Mouse (Mus musculus) myocyte (in vitro differentiated cells): Measurements from ENCODE around the gene Pfn2. TPM values are rescaled to one million over a fixed set of nuclear protein-coding genes. Genes with fewer than 3 reads are reported as not detected.

Experiments used
- polyA plus RNA-seq: library from polyadenylated mRNA; unstranded; fragments of >200 nt; fragmentation: generic; extraction: Trizol; gene quantifications from one replicate; pipeline ENCODE4 v1.2.1, GENCODE M21; 2012; ENCODE audit warnings: missing spikeins

Gene Pfn2
- polyA plus RNA-seq, 1 experiment, result 13.0 TPM

Other genes starting within 250 kb of the Pfn2 start
- 38.7 TPM for gene Commd2, start 196.4 kb downstream of the Pfn2 start, polyA plus RNA-seq
- gene Ankub1, start 155.3 kb downstream of the Pfn2 start, polyA plus RNA-seq, result not detected
- gene Rnf13, start 112.0 kb downstream of the Pfn2 start, polyA plus RNA-seq, result 15.6 TPM